Mouse (Mus musculus): ENCODE measurements around the gene Etv6.

The Etv6 gene

GRCm38 (mm10) chr6:134252081-134252755 lies 216.7 kb downstream of the Etv6 start:
- no peak for DNase-seq (ENCODE audit: low spot score in 2 of 2)

- DNase-seq (ENCODE audit: low spot score in 2 of 2) = no peak
These were observed 220.9 kb downstream of the Etv6 start for GRCm38 (mm10) chr6:134256369-134256768.

- no peak for DNase-seq (ENCODE audit: low spot score in 2 of 2)
These were observed 224.4 kb downstream of the Etv6 start for GRCm38 (mm10) chr6:134259913-134260312.

- no peak for DNase-seq (ENCODE audit: low spot score in 2 of 2)
These were observed 226.4 kb downstream of the Etv6 start for GRCm38 (mm10) chr6:134261904-134262303.

- DNase-seq (ENCODE audit: low spot score in 2 of 2) = no peak
These were observed 226.9 kb downstream of the Etv6 start for GRCm38 (mm10) chr6:134262383-134262782.

GRCm38 (mm10) chr6:134262911-134263607 lies 227.6 kb downstream of the Etv6 start:
- DNase-seq (ENCODE audit: low spot score in 2 of 2) = no peak

GRCm38 (mm10) chr6:134273884-134274283 lies 238.4 kb downstream of the Etv6 start:
- no peak for DNase-seq (ENCODE audit: low spot score in 2 of 2)

GRCm38 (mm10) chr6:134276954-134277353 lies 241.5 kb downstream of the Etv6 start:
- DNase-seq (ENCODE audit: low spot score in 2 of 2) = no peak

- DNase-seq (ENCODE audit: low spot score in 2 of 2) = no peak
These were observed 246.6 kb downstream of the Etv6 start for GRCm38 (mm10) chr6:134282095-134282494.

GRCm38 (mm10) chr6:134291823-134292222 lies 256.3 kb downstream of the Etv6 start:
- DNase-seq (ENCODE audit: low spot score in 2 of 2) = no peak

GRCm38 (mm10) chr6:134292404-134292803 lies 256.9 kb downstream of the Etv6 start:
- no peak for DNase-seq (ENCODE audit: low spot score in 2 of 2)

GRCm38 (mm10) chr6:134293615-134294508 lies 258.4 kb downstream of the Etv6 start:
- DNase-seq (ENCODE audit: low spot score in 2 of 2) = no peak

GRCm38 (mm10) chr6:134297884-134298619 lies 262.6 kb downstream of the Etv6 start:
- no peak for DNase-seq (ENCODE audit: low spot score in 2 of 2)

GRCm38 (mm10) chr6:134301951-134302350 lies 266.5 kb downstream of the Etv6 start:
- DNase-seq (ENCODE audit: low spot score in 2 of 2) = no peak

GRCm38 (mm10) chr6:134311346-134311745 lies 275.8 kb downstream of the Etv6 start:
- no peak for DNase-seq (ENCODE audit: low spot score in 2 of 2)

- DNase-seq (ENCODE audit: low spot score in 2 of 2) = no peak
These were observed 277.1 kb downstream of the Etv6 start for GRCm38 (mm10) chr6:134312571-134312970.

GRCm38 (mm10) chr6:134317371-134317770 lies 281.9 kb downstream of the Etv6 start:
- peak; percentile 34 to 40 for DNase-seq (ENCODE audit: low spot score in 2 of 2)
